Mouse (Mus musculus) heart, adult 10 weeks (tissue): ENCODE measurements around the gene Tshz2. TPM values are rescaled to one million over a fixed set of nuclear protein-coding genes. Genes with fewer than 3 reads are reported as not detected.

ENCODE experiments used
- polyA plus RNA-seq: library from polyadenylated mRNA; stranded (reverse); fragments of 350-450 nt; fragmentation: Illumina TruSeq; extraction: RNeasy Lipid Tissue Mini Kit (QIAGEN cat#74804); gene quantifications from one replicate; pipeline ENCODE4 v1.2.3, GENCODE M21; 2014; ENCODE audit warnings: low read depth, low replicate concordance

Gene Tshz2
- 8.4 TPM for polyA plus RNA-seq

DNA sequence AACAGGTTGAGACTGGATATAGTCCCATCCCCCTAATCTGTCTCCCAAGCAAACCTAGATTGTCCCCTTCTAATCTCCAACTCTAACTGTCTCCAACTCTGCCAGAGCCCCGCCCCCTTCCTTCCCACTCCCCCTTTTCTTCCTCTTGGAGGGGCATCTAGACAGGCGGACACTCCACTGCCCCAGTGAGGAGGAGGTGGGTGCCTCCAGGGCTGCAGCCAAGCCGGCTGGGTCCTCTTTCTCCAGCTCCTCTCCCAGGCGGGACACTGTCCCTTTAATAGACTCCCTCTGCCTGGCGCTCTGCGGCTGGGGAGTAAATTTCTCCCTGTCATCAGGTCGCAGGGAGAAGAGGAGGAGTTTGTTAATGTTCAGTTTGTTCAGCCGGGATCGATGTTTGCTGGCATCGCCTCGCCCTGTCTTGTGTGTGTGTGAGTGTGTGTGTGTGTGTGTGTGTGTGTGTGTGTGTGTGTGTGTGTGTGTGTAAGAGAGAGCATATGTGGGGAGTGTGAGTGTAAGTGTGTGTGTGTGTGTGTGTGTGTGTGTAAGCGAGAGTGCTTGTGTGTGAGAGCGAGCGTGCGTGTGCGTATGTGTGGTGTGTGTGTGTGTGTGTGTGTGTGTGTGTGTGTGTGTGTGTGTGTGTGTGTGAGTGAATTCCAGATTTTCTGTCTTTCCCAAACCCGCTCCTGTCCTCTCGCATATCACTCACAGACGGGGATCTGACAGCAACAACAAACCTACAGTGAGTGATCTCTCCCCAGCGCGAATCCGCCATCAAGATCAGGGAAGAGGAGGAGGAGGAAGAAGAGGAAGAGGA, at the start of gene Tshz2:
Gene Tshz2, plus strand, starts transcription at position 676 of the 814 bp plus-strand sequence.

DNA sequence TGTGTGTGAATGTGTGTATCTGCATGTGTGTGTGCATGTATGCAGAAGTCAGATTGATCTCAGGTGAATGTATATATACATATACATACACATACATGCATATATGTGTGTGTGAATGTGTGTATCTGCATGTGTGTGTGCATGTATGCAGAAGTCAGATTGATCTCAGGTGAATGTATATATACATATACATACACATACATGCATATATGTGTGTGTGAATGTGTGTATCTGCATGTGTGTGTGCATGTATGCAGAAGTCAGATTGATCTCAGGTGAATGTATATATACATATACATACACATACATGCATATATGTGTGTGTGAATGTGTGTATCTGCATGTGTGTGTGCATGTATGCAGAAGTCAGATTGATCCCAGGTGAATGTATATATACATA, 45.2 kb upstream of the Tshz2 start, which contains the start of gene Gm11011:
Gene Gm11011, minus strand, starts transcription at position 101 of the 400 bp plus-strand sequence.

Other genes with a start within 250 kb of the Tshz2 start
- not detected for gene Gm11011, start 45.3 kb upstream of the Tshz2 start, polyA plus RNA-seq